Mouse (Mus musculus) E14TG2a.4 (cell line): Measurements from ENCODE around the gene Olfr224.
"Not testable (repeated sequence)": the region's sequence is repeated elsewhere in the genome, so short reads cannot be mapped to it uniquely, and the experiment has no call there.

ENCODE experiments used
- H3K27me3 ChIP-seq: 2 replicates; pipeline ENCODE4 v1.6.1; 2014; ENCODE audit warnings: low read length, control low read depth; ENCODE audit not compliant: insufficient read depth
- H3K36me3 ChIP-seq: 2 replicates; pipeline ENCODE4 v1.6.1; 2014; ENCODE audit warnings: low read length, control low read depth; ENCODE audit not compliant: insufficient read depth
- H3K4me1 ChIP-seq: replicated peaks from 2 replicates; pipeline ENCODE4 v1.6.1; 2014; ENCODE audit warnings: low read depth, low read length, control low read depth
- H3K4me3 ChIP-seq: replicated peaks from 2 replicates; pipeline ENCODE4 v1.5.1; 2014; ENCODE audit warnings: mild to moderate bottlenecking, low read length
- H3K9me3 ChIP-seq: 2 replicates; pipeline ENCODE4 v1.6.1; 2014; ENCODE audit warnings: low read length, control low read depth
- CTCF ChIP-seq: conservative IDR thresholded peaks from 2 replicates; pipeline ENCODE4 v1.5.1; 2014; ENCODE audit warnings: low read length
- NANOG ChIP-seq: IDR thresholded peaks from 2 replicates; pipeline ENCODE4 v1.6.1; 2014; ENCODE audit warnings: borderline replicate concordance, low read length, mixed read lengths
- POU5F1 ChIP-seq: IDR thresholded peaks from 2 replicates; pipeline ENCODE4 v1.6.1; 2014; ENCODE audit warnings: low read length, borderline replicate concordance

Olfr224 gene

GRCm38 (mm10) chr11:58577430-58577829, 7.1 kb upstream of the Olfr224 start, which contains the start of gene Olfr325:
Olfr325 (plus strand) TSS chr11:58577730.
- no peak for TF ChIP-seq POU5F1
- no peak for TF ChIP-seq CTCF
- TF ChIP-seq NANOG = no peak
- Histone ChIP-seq H3K4me1 (no peaks in the 10 kb centered on the region), H3K27me3 (no peaks in the 10 kb centered on the region)

GRCm38 (mm10) chr11:58555536-58555935, 14.8 kb downstream of the Olfr224 start, which contains the start of gene Olfr328:
Olfr328 (minus strand) TSS chr11:58555636.
- Histone ChIP-seq H3K9me3 (no peaks in the 10 kb centered on the region), H3K27me3 (no peaks in the 10 kb centered on the region), H3K4me1 (no peaks in the 10 kb centered on the region), H3K4me3 (no peak within 1 kb of the TSS), H3K36me3 (no peaks in the 10 kb centered on the region)
- TF ChIP-seq NANOG = no peak
- TF ChIP-seq POU5F1 = no peak
- no peak for TF ChIP-seq CTCF

More at GRCm38 (mm10) chr11:58577430-58577829, 7.1 kb upstream of the Olfr224 start, which contains the start of gene Olfr325:
- no peaks in the 10 kb centered on the region for H3K36me3 ChIP-seq
- no peaks in the 10 kb centered on the region for H3K9me3 ChIP-seq
- no peak within 1 kb of the TSS for H3K4me3 ChIP-seq

DNA sequence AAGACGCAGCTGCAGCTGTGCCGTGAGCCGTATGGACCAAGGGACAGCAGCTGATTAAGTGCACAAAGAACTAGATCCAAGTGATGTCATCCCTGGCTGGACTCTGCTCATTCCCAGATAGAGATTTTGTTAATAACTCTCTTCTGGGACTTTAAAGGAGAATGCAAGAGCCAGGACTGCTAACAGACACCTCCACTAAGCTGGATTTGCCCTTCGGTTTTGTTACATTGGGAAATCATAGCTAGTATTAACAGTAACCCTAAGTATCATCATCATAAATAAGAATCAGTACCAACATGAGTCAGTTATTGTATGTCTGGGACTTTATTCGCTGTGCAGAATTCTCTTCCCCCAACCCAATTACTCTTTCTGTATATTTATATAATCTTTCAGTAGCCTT, 24.0 kb downstream of the Olfr224 start, which contains the start of gene Olfr329-ps:
Gene Olfr329-ps, minus strand, starts transcription at position 101 of the 400 bp plus-strand sequence.
- TF ChIP-seq CTCF (no peak), NANOG (no peak), POU5F1 (no peak)
- Histone ChIP-seq H3K4me3 (no peak within 1 kb of the TSS), H3K27me3 (no peaks in the 10 kb centered on the region), H3K36me3 (no peaks in the 10 kb centered on the region), H3K4me1 (no peaks in the 10 kb centered on the region), H3K9me3 (no peaks in the 10 kb centered on the region)

DNA sequence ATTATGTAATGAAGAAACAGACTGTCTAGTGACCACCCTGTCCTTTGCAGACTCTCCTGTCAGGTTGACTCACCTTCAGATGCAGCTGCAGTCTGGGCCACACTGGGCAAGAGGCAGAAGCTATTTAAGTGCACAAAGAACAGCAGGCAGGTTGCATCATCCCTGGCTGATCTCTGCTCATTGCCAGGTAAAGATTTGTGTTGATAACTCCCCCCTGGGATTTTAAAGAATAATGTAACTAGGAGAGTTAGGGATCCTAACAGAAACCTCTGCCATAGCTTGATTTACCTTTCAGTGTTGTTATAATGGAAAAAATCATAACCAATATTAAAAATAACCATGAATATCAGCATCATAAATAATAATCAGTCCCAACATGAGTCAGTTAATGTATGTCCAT, 35.6 kb downstream of the Olfr224 start, which contains the start of gene Olfr330:
Gene Olfr330, minus strand, starts transcription at position 101 of the 400 bp plus-strand sequence.
- H3K27me3 ChIP-seq, H3K36me3 ChIP-seq, H3K9me3 ChIP-seq, H3K4me3 ChIP-seq, H3K4me1 ChIP-seq: not testable (repeated sequence)

DNA sequence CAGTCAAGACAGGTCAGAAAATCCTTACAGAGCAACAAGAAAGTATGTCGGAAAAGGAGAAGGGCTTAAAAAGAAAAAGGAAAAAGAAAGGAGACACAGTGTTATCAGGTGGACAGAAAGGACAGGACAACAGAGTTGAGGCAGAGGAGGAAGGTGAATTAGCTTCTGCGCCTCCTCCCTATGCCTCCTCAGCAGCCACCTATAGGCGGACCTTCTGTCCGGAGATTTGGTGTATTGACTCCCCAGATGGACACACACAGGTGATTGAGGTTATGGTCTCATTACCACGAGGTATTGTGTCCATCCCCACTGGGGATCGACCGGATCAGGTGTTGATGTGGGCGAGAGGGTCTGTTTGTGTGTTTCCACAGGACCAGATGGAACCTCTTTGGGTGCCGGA, 50.6 kb downstream of the Olfr224 start:
- H3K4me1 ChIP-seq, H3K4me3 ChIP-seq, H3K27me3 ChIP-seq, H3K36me3 ChIP-seq: not testable (repeated sequence)
- H3K9me3 ChIP-seq = peaks cover 19% of the 10 kb centered on the region

DNA sequence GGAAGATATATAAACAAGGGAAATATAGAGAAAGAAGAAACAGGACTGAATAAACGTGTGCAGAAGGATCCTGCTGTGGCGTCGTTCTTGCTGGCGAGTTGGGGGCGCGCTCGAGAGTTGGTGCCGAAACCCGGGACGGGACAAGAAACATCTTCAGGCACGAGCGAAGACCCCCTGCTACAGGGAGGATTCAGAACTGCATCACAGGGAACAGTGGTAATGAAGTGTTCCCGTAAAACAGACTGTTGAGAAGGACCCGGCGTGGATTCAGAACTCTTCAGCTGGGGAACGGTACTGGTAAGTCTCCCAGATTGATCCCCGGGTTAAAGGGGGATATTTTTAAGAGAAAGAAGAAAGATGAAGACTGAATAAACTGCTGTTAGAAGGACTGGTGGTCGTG, 51.4 kb downstream of the Olfr224 start:
- H3K4me3 ChIP-seq, H3K4me1 ChIP-seq, H3K36me3 ChIP-seq, H3K27me3 ChIP-seq: not testable (repeated sequence)
- peaks cover 19% of the 10 kb centered on the region for H3K9me3 ChIP-seq
